Mouse (Mus musculus) liver, embryonic 15.5 days (tissue): Measurements from ENCODE around the gene Pramel3. TPM values are rescaled to one million over a fixed set of nuclear protein-coding genes. Genes with fewer than 3 reads are reported as not detected.
"Not testable (repeated sequence)": the region's sequence is repeated elsewhere in the genome, so short reads cannot be mapped to it uniquely, and the experiment has no call there.

Experiments
- ATAC-seq: fragments of 200-750 bp; cut with Nextera tagmentation; 2 replicates; pipeline ENCODE4 v1.8.0; 2017; ENCODE audit warnings: moderate number of reproducible peaks, mild to moderate bottlenecking, moderate library complexity; ENCODE audit not compliant: insufficient read depth
- H3K27ac ChIP-seq: fragments of 300-500 bp; sonication (generic); replicated peaks from 2 replicates; pipeline ENCODE4 v1.5.1; 2015; ENCODE audit warnings: mild to moderate bottlenecking, inconsistent platforms
- H3K27me3 ChIP-seq: fragments of 300-500 bp; sonication (generic); 2 replicates; pipeline ENCODE4 v1.6.1; 2015; ENCODE audit warnings: mild to moderate bottlenecking, inconsistent platforms
- H3K36me3 ChIP-seq: fragments of 300-500 bp; sonication (generic); replicated peaks from 2 replicates; pipeline ENCODE4 v1.6.1; 2015; ENCODE audit warnings: moderate library complexity, mild to moderate bottlenecking, inconsistent platforms
- H3K4me1 ChIP-seq: fragments of 300-500 bp; sonication (generic); replicated peaks from 2 replicates; pipeline ENCODE4 v1.6.1; 2015; ENCODE audit warnings: inconsistent platforms
- H3K4me2 ChIP-seq: fragments of 300-500 bp; sonication (generic); 2 replicates; pipeline ENCODE4 v1.6.1; 2015; ENCODE audit warnings: moderate library complexity, mild to moderate bottlenecking, inconsistent platforms
- H3K4me3 ChIP-seq: fragments of 300-500 bp; sonication (generic); replicated peaks from 2 replicates; pipeline ENCODE4 v1.5.1; 2015; ENCODE audit warnings: mild to moderate bottlenecking, inconsistent platforms
- H3K9ac ChIP-seq: fragments of 300-500 bp; sonication (generic); 2 replicates; pipeline ENCODE4 v1.6.1; 2015; ENCODE audit warnings: moderate library complexity, mild to moderate bottlenecking, inconsistent platforms
- H3K9me3 ChIP-seq: fragments of 300-500 bp; sonication (generic); replicated peaks from 2 replicates; pipeline ENCODE4 v1.6.1; 2016; ENCODE audit warnings: inconsistent platforms
- WGBS: fragments of 180-500 bp; shearing (Covaris S2); methylation state at CpG from one replicate; pipeline ENCODE4 v1.1.7; 2015; ENCODE audit warnings: mixed read lengths; ENCODE audit not compliant: insufficient replicate concordance; 5-methylcytosine and 5-hydroxymethylcytosine counted together
- polyA plus RNA-seq: library from polyadenylated mRNA; unstranded; fragments of >200 nt; fragmentation: Nextera tagmentation; extraction: Ambion mirVana; gene quantifications from 2 replicates; pipeline ENCODE4 v1.2.1, GENCODE M21; 2015

Pramel3 gene
- not detected in 2 replicates for polyA plus RNA-seq

DNA sequence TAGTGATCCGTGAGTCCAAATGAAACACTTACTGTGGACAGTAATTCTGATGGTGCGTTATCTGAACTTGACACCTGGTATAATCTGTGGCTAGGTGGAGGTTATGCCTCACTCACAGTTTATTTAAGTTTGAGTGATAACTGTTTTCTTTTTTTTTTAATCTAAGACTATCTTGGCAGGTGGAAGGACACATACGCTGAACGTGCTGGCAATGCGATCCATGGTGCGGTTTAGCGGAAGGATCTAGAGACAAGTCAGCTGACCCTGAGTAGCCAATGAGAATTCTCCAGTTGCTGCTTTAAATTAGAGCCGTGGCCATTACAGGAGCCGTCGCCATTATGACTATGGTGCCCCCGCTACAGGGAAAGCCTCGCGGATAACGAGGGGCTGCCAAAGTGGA lies at the start of gene Pramel3:
Gene Pramel3, plus strand, starts transcription at position 301 of the 400 bp plus-strand sequence.
- WGBS: 80% methylated on average over 14 of the region's 14 CpGs
- not testable (repeated sequence) for H3K4me1 ChIP-seq, H3K9me3 ChIP-seq, H3K4me3 ChIP-seq, H3K27me3 ChIP-seq, H3K9ac ChIP-seq, ATAC-seq, H3K27ac ChIP-seq, H3K36me3 ChIP-seq, H3K4me2 ChIP-seq

DNA sequence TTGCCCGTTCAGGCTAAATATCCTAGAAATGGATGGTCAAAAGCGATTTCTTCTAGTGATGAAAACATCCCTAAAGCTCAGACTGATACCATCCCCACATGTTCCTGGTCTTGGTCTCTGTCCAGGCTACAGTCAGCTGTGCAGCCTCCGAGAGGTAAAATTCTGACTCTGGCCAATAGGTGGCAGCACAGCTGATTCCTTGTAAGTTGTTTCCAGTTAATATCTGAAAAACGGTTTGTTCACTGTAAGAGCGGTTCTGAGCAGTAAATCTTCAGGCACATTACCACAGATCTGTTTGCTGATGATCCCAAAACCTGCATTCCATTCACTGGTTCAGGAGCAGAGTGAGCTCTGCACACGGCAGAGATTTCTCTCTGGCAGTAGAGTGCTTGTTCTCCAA lies 58.6 kb downstream of the Pramel3 start:
- H3K9ac ChIP-seq, H3K4me1 ChIP-seq, H3K27me3 ChIP-seq, H3K9me3 ChIP-seq, H3K36me3 ChIP-seq, ATAC-seq, H3K4me2 ChIP-seq, H3K4me3 ChIP-seq, H3K27ac ChIP-seq: not testable (repeated sequence)
- 26% methylated on average over 3 of the region's 6 CpGs for WGBS

- no CpG with 5 or more reads among the region's 4 CpGs for WGBS
- H3K9me3 ChIP-seq: not testable (repeated sequence)
Measured at GRCm38 (mm10) chrX:135361943-135362342, 59.8 kb downstream of the Pramel3 start.

More at GRCm38 (mm10) chrX:135361943-135362342, 59.8 kb downstream of the Pramel3 start:
- H3K4me3 ChIP-seq, H3K9ac ChIP-seq, ATAC-seq, H3K27me3 ChIP-seq, H3K4me2 ChIP-seq, H3K36me3 ChIP-seq, H3K27ac ChIP-seq, H3K4me1 ChIP-seq: not testable (repeated sequence)

Other genes with a start within 250 kb of the Pramel3 start
- gene Gm15023, start 124.7 kb upstream of the Pramel3 start, polyA plus RNA-seq: not detected in 2 replicates
- gene Tceal6, start 91.6 kb upstream of the Pramel3 start, polyA plus RNA-seq: 0.14 TPM in 1 of 2 replicates, not detected in the other
- gene Gm5128, start 71.0 kb downstream of the Pramel3 start, polyA plus RNA-seq: not detected in 2 replicates
- not detected in 2 replicates for gene Gm7903, start 131.5 kb downstream of the Pramel3 start, polyA plus RNA-seq
- not detected in 2 replicates for gene AV320801, start 192.3 kb downstream of the Pramel3 start, polyA plus RNA-seq